8 mouse cellular contexts compared by ENCODE assay signal in the genomic region with DNA sequence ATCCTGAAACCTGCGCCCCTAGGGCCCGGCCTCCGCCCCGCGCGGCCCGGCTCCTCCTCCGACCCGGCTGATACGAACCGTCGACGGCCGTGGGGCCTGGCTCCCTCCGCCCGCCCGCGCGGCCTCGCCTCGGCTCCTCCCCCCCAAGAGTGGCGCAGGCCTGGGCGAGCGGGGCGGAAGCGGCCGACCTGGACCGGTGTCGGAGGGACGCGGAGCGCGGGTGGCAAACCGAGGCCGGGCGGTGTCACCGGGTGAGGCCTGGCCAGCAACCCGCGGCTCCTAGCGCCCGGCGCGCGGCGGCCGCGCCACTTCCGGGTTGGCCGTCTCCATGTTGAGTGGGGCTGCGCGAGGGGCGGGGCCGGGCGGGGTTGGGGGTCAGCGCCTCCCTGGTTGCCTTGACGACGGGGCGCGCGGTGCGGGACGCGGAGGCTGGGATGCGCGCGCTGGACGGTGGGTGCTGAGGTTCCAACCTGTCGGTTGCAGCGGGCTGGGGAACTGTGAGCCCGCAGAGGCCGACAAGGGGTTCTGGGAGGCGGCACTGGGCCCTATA. TPM values are rescaled to one million over a fixed set of nuclear protein-coding genes. Genes with fewer than 3 reads are reported as not detected.
A peak's percentile ranks its signal among the peaks of the same experiment; 100 is the strongest.
DNase-seq lines count a peak whose midpoint lies in the region; ATAC-seq lines count a peak whose summit lies in the region.

TSS of gene Rab11fip2 (minus strand) at position 333 of the 550 bp plus-strand sequence.

- peak; percentile 92 for DNase-seq in kidney, postnatal 14 days
- DNase-seq in naive thymus-derived CD4-positive, alpha-beta T cell, adult 2 months (ENCODE audit: low read depth): peak; percentile 92
- DNase-seq in splenic B cell, adult 2 months (ENCODE audit: low read depth, low spot score): peak; percentile 86

- H3K4me2 ChIP-seq in heart, embryonic 14.5 days (ENCODE audit: low read length): peak within 1 kb of the TSS; percentile 73
- H3K4me2 ChIP-seq in liver, embryonic 12.5 days: peak within 1 kb of the TSS; percentile 88

- peaks cover 2% of the 10 kb centered on the region; the same call in 1 of the 2 replicates for H3K4me1 ChIP-seq in brown adipose tissue, adult 24 weeks (ENCODE audit: control insufficient read depth, insufficient read depth, insufficient read length, low read length)
- peaks cover 2 to 3% of the 10 kb centered on the region in 2 experiments; a peak in 2 of 4 replicates for H3K4me1 ChIP-seq in heart, embryonic 14.5 days (ENCODE audit: control insufficient read depth in 2 of 2, insufficient read depth in 2 of 2, low read length in 2 of 2)
- H3K4me1 ChIP-seq in liver, embryonic 12.5 days: peaks cover 13% of the 10 kb centered on the region

- H3K4me3 ChIP-seq in brown adipose tissue, adult 24 weeks (ENCODE audit: insufficient read depth, low read depth, low read length): peak within 1 kb of the TSS; percentile 93
- H3K4me3 ChIP-seq in heart, embryonic 14.5 days (ENCODE audit: control insufficient read depth in 1 of 2, insufficient read depth in 1 of 2, low read depth in 1 of 2, low read length in 2 of 2): peak within 1 kb of the TSS; percentile 73 to 94
- peak within 1 kb of the TSS; percentile 83 for H3K4me3 ChIP-seq in liver, embryonic 12.5 days

- H3K27me3 ChIP-seq in heart, embryonic 14.5 days (ENCODE audit: control insufficient read depth, insufficient read depth, low read length): no peaks in the 10 kb centered on the region
- 0 out of 2 replicates have a peak, but pooled peaks cover 7% of the 10 kb centered on the region for H3K27me3 ChIP-seq in liver, embryonic 12.5 days (replicated peaks)
- H3K27me3 ChIP-seq in splenic B cell, adult 2 months (ENCODE audit: control insufficient read depth, insufficient read depth, low read length, poor library complexity, severe bottlenecking): no peaks in the 10 kb centered on the region

- peak within 1 kb of the TSS; percentile 91 for H3K27ac ChIP-seq in brown adipose tissue, adult 24 weeks (replicated peaks; ENCODE audit: low read depth, low read length)
- H3K27ac ChIP-seq in heart, embryonic 14.5 days (replicated peaks in 1 of 2; ENCODE audit: control insufficient read depth in 1 of 2, insufficient read depth in 1 of 2, low read depth in 2 of 2, low read length in 2 of 2): peak within 1 kb of the TSS; percentile 82 to 87
- H3K27ac ChIP-seq in liver, embryonic 12.5 days: peak within 1 kb of the TSS; percentile 95

- 1% methylated on average over 64 of the region's 72 CpGs for WGBS in heart, embryonic 14.5 days
- WGBS in liver, embryonic 12.5 days (ENCODE audit: insufficient replicate concordance): 3% methylated on average over 67 of the region's 72 CpGs

- ATAC-seq in CD4-positive, CD25-positive, alpha-beta regulatory T cell, adult 4 months: peak; percentile 90
- peak; percentile 97 for ATAC-seq in erythroid progenitor cell, adult 5-6 weeks (replicated peaks; ENCODE audit: low FRiP score, poor library complexity, severe bottlenecking)
- peak; percentile 95 for ATAC-seq in heart, embryonic 14.5 days (ENCODE audit: insufficient number of reproducible peaks, insufficient read depth, low FRiP score, low read depth)
- peak; percentile 99 for ATAC-seq in liver, embryonic 12.5 days

- no peaks in the 10 kb centered on the region for H3K36me3 ChIP-seq in heart, embryonic 14.5 days (ENCODE audit: control insufficient read depth, insufficient read depth, low read length)
- no peaks in the 10 kb centered on the region for H3K36me3 ChIP-seq in liver, embryonic 12.5 days
- no peaks in the 10 kb centered on the region for H3K36me3 ChIP-seq in splenic B cell, adult 2 months (ENCODE audit: control insufficient read depth, insufficient read depth, low read length, poor library complexity, severe bottlenecking)

- H3K9me3 ChIP-seq in heart, embryonic 14.5 days (ENCODE audit: control insufficient read depth, low read length): no peaks in the 10 kb centered on the region
- no peaks in the 10 kb centered on the region for H3K9me3 ChIP-seq in liver, embryonic 12.5 days (replicated peaks)

- peak within 1 kb of the TSS; percentile 84 for H3K9ac ChIP-seq in heart, embryonic 14.5 days (ENCODE audit: low read length)
- peak within 1 kb of the TSS; percentile 92 for H3K9ac ChIP-seq in liver, embryonic 12.5 days

RNA-seq across cellular contexts. Expression of gene Rab11fip2, which starts in this region (rescaled TPM):
- polyA plus RNA-seq in CD4-positive, CD25-positive, alpha-beta regulatory T cell, adult 4 months (2017; shearing (Covaris generic)): 1 to 10 TPM; 6.7 to 6.8 TPM
- 6.2 and 11.5 TPM in 2 replicates for polyA plus RNA-seq in brown adipose tissue, adult 24 weeks (2012; ENCODE audit: insufficient read depth, insufficient read length, missing spikeins)
- 4.6 and 4.7 TPM in 2 replicates for total RNA-seq in erythroid progenitor cell, adult 5-6 weeks (2015; ENCODE audit: low replicate concordance)
- 4.3 and 5.5 TPM in 2 replicates for total RNA-seq in erythroid progenitor cell, adult 5-6 weeks (2017; ENCODE audit: low replicate concordance)
- 2.9 and 3.9 TPM in 2 replicates for polyA plus RNA-seq in heart, embryonic 14.5 days (2014; fragmentation: Nextera tagmentation; extraction: Ambion mirVana)
- 1.1 and 1.3 TPM in 2 replicates for polyA plus RNA-seq in liver, embryonic 12.5 days (2016; fragmentation: Nextera tagmentation; extraction: Ambion mirVana)

Comparison
In these comparisons a context has a peak if more than half of its experiments do, and no peak if none do; other contexts are left out.
1. Peak in every context shown above with its lines: DNase-seq, ATAC-seq, H3K4me3 ChIP-seq and H3K27ac ChIP-seq.